8 mouse cellular contexts compared by ENCODE assay signal in the genomic region with DNA sequence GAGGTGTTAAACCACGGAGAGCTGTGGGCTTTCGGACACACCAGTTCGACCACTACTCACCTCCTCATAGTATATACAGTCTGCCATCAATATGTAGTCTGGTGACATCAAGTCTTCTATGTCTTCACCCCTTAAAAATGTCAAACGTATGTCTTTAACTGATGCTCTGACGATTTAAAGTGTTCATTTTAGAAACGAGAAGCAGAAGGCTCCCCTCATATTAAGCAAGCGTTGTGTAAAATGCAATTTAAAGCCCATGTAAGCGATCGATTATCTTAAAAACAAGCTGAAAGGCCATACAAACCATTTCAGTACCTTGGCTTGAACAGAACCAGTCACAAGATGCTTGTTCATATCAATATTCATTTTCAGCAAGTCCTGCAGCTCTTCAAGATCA. TPM values are rescaled to one million over a fixed set of nuclear protein-coding genes. Genes with fewer than 3 reads are reported as not detected.
DNase-seq lines count a peak whose midpoint lies in the region; ATAC-seq and TF ChIP-seq lines count a peak whose summit lies in the region.

No protein-coding gene starts in this region.

- peaks cover 1% of the 10 kb centered on the region; the same call in 1 of the 2 replicates for H3K36me3 ChIP-seq in kidney, adult 2 months (ENCODE audit: control insufficient read depth, insufficient read depth, low read length)
- H3K36me3 ChIP-seq in hindbrain, embryonic 10.5 days = peaks cover 62% of the 10 kb centered on the region
- peaks cover 44% of the 10 kb centered on the region for H3K36me3 ChIP-seq in midbrain, embryonic 13.5 days

- no peak for TF ChIP-seq POLR2A in kidney, adult 2 months (IDR thresholded peaks at IDR 0.05; ENCODE audit: low read depth, low read length)

- no peak for TF ChIP-seq CTCF in kidney, adult 2 months (conservative IDR thresholded peaks at IDR 0.05; ENCODE audit: insufficient read depth, insufficient read length, low read depth, low read length)

- DNase-seq in kidney, adult 2 months = no peak
- DNase-seq in kidney, adult 8-10 months = no peak
- DNase-seq in MEL-GATA-1-ER (ENCODE audit: extremely low read depth, low read depth) = peak; percentile 29
- no peak for DNase-seq in hindbrain, embryonic 10.5 days (ENCODE audit: low spot score)
- DNase-seq in cerebellum, postnatal 10 days = no peak
- no peak for DNase-seq in ovary, postnatal 14 days (ENCODE audit: low spot score)

- no peak overlapping the region for H3K27ac ChIP-seq in kidney, adult 2 months (ENCODE audit: insufficient read depth, low read depth, low read length)
- peak overlapping the region; percentile 94 for H3K27ac ChIP-seq in hindbrain, embryonic 10.5 days
- peak overlapping the region; percentile 79 for H3K27ac ChIP-seq in midbrain, embryonic 13.5 days

- peak overlapping the region; percentile 85 for H3K4me3 ChIP-seq in kidney, adult 2 months (ENCODE audit: insufficient read depth, low read depth, low read length)
- H3K4me3 ChIP-seq in hindbrain, embryonic 10.5 days = peak overlapping the region; percentile 94
- H3K4me3 ChIP-seq in midbrain, embryonic 13.5 days (replicated peaks) = peak overlapping the region; percentile 69

- 23% methylated on average over 9 of the region's 9 CpGs for WGBS in kidney, adult 2 months
- WGBS in hindbrain, embryonic 10.5 days = 42% methylated on average over 9 of the region's 9 CpGs
- WGBS in midbrain, embryonic 13.5 days = 33% methylated on average over 9 of the region's 9 CpGs

- no peak for ATAC-seq in midbrain, embryonic 13.5 days
- no peak for ATAC-seq in activated CD4-positive, CD25-positive, alpha-beta regulatory T cell, adult 4 months

- H3K4me1 ChIP-seq in kidney, adult 2 months (ENCODE audit: control insufficient read depth, insufficient read depth, low read length) = peaks cover 5% of the 10 kb centered on the region; the same call in 1 of the 2 replicates
- H3K4me1 ChIP-seq in hindbrain, embryonic 10.5 days (replicated peaks) = peaks cover 22% of the 10 kb centered on the region
- peaks cover 24% of the 10 kb centered on the region for H3K4me1 ChIP-seq in midbrain, embryonic 13.5 days (replicated peaks)

- no peaks in the 10 kb centered on the region for H3K27me3 ChIP-seq in kidney, adult 2 months (replicated peaks; ENCODE audit: control insufficient read depth, insufficient read depth, low read length)
- H3K27me3 ChIP-seq in hindbrain, embryonic 10.5 days (ENCODE audit: insufficient read depth, poor library complexity, severe bottlenecking) = no peaks in the 10 kb centered on the region
- no peaks in the 10 kb centered on the region for H3K27me3 ChIP-seq in midbrain, embryonic 13.5 days

- peak overlapping the region; percentile 89 for H3K9ac ChIP-seq in midbrain, embryonic 13.5 days (replicated peaks)

- H3K9me3 ChIP-seq in hindbrain, embryonic 10.5 days = no peaks in the 10 kb centered on the region
- H3K9me3 ChIP-seq in midbrain, embryonic 13.5 days = no peaks in the 10 kb centered on the region

- H3K4me2 ChIP-seq in midbrain, embryonic 13.5 days (replicated peaks) = peak overlapping the region; percentile 65

RNA-seq across cellular contexts. Expression of a gene that starts 0.6 kb away (rescaled TPM):
- polyA plus RNA-seq in kidney, adult 2 months (2012; rRNA removed) = 5.8 and 7.1 TPM in 2 replicates
- 21.3 and 24.9 TPM in 2 replicates for polyA plus RNA-seq in hindbrain, embryonic 10.5 days (2016; fragmentation: Nextera tagmentation; extraction: Ambion mirVana)
- polyA plus RNA-seq in midbrain, embryonic 13.5 days (2015; fragmentation: Nextera tagmentation; extraction: Ambion mirVana) = 20.2 and 25.8 TPM in 2 replicates
- 10 to 100 TPM; 14.1 to 19.5 TPM for polyA plus RNA-seq in activated CD4-positive, CD25-positive, alpha-beta regulatory T cell, adult 4 months (2017; shearing (Covaris generic))
